Mouse (Mus musculus): ENCODE measurements around the gene H2-Ke6. TPM values are rescaled to one million over a fixed set of nuclear protein-coding genes. Genes with fewer than 3 reads are reported as not detected.
A peak's percentile ranks its signal among the peaks of the same experiment; 100 is the strongest.

H2-Ke6 gene
- total RNA-seq (2021) = 10 to 100 TPM; 59.7 to 63.9 TPM
- long read RNA-seq, transcript H2-Ke6-201 (9 exons, 965 nt) = major isoform, 10 of 21 reads
- long read RNA-seq, partial matches to known transcripts = 2 of 21 reads
- long read RNA-seq, other reads (novel, unspliced or antisense) = 6 of 21 reads

- peak; percentile 89 to 96 for DNase-seq (ENCODE audit: low spot score in 2 of 2)
Measured at GRCm38 (mm10) chr17:34027656-34028223, at the start of gene H2-Ke6. H2-Ke6 (minus strand) TSS chr17:34028060.

DNA sequence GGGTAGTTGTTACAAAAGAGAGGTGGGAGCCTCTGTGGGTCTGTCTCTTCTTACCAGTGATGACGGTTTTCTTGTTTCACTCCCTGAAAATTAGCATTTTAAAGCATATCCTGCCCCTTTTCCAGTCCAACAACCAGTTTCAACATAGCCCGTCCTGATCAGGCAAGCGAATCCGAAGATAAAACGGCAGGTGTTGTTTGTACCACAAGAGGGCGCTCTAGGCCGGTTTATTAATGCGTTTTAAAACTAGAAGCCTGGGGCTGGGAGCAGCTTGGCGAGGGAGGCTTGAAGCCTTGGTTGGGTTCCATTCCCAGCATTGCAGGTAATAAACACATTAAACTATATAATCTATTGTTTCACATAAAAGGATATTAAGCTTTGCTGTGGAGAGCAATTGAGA is 49.7 kb upstream of the H2-Ke6 start:
- DNase-seq (ENCODE audit: low spot score in 2 of 2) = peak; percentile 42 to 85

DNA sequence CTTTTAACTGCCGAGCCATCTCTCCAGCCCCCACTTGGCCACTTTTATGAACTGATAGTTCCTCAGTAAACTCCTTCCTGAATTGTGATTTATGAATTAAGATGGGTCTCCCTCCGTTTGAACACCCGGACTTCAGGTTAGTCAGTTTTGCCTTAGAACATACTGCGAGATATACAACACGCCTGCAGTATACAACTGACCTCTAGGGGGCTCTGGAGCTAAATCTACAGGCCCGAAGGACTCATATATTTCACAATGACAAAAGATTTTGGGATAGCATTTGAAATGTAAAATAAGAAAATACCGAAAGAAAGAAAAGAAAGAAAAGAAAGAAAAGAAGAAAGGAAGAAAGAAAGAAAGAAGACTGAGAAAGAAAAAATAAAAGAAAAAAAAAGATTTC is 47.4 kb upstream of the H2-Ke6 start:
- peak in 1 of 2 experiments; percentile 87 for DNase-seq (ENCODE audit: low spot score in 2 of 2)

- DNase-seq (ENCODE audit: low spot score in 2 of 2) = no peak
Measured at GRCm38 (mm10) chr17:34072091-34072490, 44.2 kb upstream of the H2-Ke6 start.

DNA sequence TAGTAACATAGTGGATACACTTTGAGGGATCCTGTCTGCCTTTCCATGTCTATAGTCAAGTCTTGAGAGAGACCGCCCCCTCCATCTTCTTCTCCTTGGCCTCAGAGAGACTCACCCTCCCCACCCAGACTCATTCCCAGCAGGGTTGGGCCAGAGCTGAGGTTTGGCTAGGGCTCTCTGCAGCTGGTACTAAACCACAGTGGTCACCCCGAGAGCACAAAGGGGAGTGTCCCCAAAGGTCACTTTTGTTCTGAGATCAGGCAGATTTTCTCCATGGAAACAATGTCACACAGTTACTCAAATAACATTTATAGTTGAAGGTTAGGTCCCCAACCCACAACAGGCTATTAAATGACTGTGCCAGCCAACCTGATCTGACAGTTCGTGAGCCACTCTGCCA is 41.0 kb upstream of the H2-Ke6 start:
- no peak for DNase-seq (ENCODE audit: low spot score in 2 of 2)

DNA sequence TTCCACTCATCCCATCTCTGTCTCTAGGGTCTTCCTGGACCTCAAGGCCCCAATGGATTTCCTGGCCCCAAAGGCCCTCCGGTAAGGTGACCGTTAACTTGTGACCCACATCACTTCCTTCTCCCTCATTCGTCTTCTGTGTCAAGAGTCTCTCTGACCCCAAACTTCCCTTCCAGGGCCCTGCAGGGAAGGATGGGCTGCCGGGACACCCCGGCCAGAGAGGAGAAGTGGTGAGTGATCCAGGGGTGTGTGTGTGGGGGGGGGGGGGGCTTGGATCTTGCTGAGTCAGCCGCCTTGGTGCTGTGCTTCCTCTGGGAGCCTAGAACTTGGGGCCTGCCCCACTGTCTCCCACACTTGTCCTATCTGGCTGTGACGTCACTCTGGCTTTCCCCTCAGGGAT is 29.4 kb upstream of the H2-Ke6 start:
- DNase-seq (ENCODE audit: low spot score in 2 of 2) = no peak

DNA sequence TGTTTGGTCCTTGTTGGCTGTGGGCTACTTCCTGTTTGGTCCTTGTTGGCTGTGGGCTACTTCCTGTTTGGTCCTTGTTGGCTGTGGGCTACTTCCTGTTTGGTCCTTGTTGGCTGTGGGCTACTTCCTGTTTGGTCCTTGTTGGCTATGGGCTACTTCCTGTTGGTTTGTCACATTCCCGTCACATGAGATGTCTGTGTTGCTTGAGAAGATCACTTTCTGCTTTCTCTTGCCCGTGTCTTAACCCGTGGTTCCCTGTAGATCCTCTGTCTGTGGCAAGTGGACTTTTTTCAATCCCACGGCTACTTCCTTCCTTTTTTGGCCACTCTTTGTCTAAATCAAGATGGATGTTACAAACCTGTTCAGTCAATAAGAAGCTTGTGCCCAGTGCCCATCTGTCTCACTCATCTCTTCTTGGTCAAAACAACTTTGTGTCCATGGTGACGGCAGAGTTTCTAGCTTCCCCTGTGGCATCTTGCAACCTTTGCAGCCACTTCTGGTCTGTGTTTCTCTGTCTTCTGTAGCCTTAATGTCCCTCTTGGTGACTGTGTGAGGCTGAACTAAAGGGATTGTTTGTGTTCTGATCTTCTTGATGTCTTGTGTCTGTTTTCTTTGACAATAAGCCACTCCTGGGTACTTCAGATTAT is 19.7 kb upstream of the H2-Ke6 start:
- DNase-seq (ENCODE audit: low spot score in 2 of 2) = no peak

GRCm38 (mm10) chr17:34045941-34046340 is 18.1 kb upstream of the H2-Ke6 start:
- no peak for DNase-seq (ENCODE audit: low spot score in 2 of 2)

DNA sequence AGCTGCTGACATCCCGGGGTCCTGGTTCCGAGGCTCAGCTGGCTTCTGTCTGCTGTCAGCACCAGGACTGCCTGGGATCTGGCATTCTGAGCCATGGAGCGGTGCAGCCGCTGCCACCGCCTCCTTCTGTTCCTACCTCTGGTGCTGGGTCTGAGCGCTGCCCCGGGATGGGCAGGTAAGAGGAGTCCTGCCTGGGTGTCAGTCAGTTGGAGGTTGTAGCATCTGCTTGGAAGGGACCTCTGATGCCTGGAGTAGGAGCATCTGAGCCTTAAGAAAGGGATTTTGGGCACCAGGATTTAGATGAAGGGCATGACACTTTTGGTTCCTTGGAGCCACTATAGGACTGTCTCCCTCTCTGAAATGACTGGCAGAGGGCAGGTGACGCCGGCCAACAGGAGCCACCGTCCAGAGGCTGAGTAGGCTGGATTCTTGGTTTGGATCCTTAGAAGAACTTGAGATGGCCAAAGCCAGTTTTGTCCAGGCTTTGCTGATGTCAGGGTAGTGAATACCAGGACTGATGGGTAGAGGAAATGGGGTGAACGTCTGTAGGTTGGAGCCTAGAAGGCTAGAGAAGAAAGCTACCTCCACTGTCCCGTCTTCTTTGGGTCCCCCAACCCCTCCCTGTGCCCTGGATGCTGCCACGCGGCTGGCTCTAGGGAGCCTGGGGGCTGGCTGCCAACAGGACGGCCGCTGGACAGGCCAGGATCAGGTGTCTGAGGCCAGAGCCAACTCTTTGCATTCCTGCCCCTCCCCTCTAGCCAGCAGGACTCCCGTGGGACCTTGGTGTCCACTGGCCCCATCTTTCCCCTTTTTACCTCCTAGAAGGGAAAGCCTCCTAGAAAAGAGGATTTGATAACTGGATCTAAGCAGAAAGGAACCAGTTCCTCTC is 11.9 kb upstream of the H2-Ke6 start:
- no peak for DNase-seq (ENCODE audit: low spot score in 2 of 2)

DNA sequence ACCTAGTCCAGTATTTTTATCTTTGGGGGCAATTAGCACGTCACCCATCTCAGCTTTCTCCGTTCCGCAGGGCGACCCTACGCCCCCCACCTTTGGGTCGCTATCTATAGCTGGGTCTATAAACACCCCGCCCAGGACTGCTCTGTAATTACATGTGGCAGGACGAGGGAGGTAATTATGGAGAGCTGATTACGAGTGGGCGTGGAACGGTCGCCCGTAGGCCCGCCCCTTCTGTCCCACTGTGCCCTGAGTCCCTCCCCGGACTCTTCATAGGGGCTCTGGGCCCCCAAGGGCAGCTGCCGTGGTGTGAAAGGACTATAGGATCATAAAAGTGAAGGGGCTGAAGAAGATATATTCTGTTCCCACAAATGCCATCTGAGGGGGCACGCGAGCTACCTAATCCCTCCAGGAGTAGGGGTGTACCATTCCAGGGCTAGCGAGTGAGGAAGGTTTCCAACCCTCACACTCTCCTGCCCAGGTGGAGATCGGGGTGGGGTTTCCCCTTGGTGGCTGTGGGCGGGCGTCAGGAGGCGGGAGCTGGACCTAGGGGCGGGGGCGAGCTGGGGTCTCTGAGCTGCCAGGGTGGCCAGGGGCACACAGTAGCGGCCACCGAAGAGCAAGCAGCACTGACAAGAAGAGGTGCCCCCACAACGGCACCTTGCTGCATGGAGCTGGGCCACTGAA is 11.2 kb upstream of the H2-Ke6 start, which contains the start of gene Col11a2:
Col11a2 (plus strand) TSS at position 560 of the 684 bp plus-strand sequence.
- DNase-seq (ENCODE audit: low spot score in 2 of 2) = no peak

DNA sequence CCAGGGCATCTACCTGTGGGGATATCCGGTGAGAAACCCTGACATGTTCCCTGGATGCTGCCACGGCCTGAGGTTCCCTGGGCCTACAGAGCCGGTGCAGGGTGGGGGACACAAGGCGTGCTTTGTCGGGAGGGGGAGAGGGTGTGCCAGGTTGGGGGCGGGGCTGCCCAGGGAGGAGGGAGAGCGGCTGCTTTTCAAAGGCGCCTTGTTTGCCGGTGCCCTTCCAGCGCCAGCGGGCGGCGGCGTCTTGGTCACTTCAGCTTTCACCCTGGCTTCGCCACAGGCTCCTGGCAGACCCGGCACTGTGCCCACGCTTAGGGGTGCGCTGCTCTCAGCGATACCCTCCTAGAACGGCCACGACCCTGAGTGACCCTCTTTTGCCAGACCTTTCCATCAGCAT is 10.6 kb upstream of the H2-Ke6 start:
- peak in 1 of 2 experiments; percentile 71 for DNase-seq (ENCODE audit: low spot score in 2 of 2)

DNA sequence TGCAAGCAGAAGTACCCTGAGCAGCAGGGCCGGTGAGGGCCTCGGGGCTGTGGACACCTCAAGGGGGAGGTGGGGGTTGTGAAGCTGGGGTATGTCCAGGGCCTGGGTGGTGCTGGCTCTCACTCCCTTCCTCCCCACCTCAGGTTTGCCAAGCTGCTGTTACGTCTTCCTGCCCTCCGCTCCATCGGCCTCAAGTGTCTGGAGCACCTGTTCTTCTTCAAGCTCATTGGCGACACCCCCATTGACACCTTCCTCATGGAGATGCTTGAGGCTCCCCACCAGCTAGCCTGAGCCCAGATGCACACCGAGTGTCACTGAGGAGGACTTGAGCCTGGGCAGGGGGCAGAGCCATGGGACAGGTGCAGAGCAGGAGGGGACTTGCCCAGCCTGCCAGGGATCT is 9.4 kb upstream of the H2-Ke6 start:
- no peak for DNase-seq (ENCODE audit: low spot score in 2 of 2)

DNA sequence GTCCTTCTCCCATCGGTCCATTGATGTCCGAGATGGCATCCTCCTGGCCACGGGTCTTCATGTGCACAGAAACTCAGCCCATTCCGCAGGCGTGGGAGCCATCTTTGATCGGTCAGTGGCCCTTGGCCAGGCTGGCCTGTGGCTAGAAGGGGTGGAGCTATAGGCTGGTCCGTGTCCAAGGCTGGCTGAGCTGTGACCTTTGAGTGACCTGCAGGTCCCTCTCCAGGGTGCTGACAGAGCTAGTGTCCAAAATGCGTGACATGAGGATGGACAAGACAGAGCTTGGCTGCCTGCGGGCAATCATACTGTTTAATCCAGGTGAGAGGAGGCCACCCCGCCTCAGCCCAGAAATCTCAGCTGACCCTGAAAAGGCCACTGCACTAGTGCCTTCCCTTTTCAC is 8.8 kb upstream of the H2-Ke6 start:
- no peak for DNase-seq (ENCODE audit: low spot score in 2 of 2)

DNA sequence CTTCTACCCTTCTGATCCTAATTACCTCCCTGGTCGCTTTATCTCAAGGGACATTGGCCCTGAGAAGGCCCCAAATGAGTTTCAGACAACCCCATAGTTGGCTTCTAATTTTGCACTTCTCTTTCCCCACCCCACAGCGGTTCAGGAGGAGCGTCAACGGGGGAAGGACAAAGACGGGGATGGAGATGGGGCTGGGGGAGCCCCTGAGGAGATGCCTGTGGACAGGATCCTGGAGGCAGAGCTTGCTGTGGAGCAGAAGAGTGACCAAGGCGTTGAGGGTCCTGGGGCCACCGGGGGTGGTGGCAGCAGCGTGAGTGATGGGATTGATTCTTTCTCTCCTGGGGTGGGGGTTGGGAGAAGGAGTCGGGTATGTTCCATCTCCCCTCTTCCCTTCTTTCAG is 7.7 kb upstream of the H2-Ke6 start:
- DNase-seq (ENCODE audit: low spot score in 2 of 2) = no peak

DNA sequence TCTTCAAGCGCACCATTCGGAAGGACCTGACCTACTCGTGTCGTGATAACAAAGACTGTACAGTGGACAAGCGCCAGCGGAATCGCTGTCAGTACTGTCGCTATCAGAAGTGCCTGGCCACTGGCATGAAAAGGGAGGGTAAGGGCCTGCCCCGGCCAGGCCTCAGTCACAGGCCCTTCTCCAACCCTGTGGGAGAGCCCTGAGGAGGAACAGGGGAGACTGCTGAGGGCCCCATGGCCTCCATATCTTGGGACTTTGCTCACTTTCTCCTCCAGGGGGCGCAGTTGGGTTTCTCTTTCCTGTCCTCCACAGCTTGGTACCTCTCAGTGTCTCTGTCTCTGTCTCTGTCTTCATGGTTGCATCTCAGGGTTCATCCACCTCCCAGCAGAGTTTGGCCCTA is 6.2 kb upstream of the H2-Ke6 start:
- peak in 1 of 2 experiments; percentile 74 for DNase-seq (ENCODE audit: low spot score in 2 of 2)

DNA sequence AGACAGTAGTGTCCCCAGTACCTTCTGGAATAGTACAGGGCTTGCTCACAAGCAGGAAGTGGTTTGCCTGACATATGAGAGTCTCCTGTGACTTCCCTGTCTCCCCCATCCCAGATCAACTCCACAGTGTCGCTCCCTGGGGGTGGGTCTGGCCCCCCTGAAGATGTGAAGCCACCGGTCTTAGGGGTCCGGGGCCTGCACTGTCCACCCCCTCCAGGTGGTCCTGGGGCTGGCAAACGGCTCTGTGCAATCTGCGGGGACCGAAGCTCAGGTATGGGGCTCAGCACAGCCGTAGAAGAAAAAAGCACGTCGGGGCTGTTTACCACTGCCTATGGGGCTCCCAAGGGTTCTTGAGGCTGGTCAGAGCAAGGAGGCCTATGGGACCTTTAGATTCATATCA is 5.6 kb upstream of the H2-Ke6 start:
- DNase-seq (ENCODE audit: low spot score in 2 of 2) = no peak

DNA sequence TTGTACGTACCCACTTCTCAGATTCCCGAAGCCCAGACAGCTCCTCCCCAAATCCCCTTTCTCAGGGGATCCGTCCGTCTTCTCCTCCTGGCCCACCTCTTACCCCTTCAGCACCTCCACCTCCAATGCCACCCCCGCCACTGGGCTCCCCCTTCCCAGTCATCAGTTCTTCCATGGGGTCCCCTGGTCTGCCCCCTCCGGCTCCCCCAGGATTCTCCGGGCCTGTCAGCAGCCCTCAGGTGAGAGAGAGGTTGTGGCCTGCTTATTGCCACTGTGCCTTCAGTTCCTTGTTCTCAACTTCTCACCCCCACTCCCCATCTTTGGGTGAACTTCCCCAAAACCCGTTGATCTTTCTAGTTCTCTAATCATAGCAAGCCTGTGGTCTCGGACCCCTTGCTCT is 4.9 kb upstream of the H2-Ke6 start:
- DNase-seq (ENCODE audit: low spot score in 2 of 2) = no peak

DNA sequence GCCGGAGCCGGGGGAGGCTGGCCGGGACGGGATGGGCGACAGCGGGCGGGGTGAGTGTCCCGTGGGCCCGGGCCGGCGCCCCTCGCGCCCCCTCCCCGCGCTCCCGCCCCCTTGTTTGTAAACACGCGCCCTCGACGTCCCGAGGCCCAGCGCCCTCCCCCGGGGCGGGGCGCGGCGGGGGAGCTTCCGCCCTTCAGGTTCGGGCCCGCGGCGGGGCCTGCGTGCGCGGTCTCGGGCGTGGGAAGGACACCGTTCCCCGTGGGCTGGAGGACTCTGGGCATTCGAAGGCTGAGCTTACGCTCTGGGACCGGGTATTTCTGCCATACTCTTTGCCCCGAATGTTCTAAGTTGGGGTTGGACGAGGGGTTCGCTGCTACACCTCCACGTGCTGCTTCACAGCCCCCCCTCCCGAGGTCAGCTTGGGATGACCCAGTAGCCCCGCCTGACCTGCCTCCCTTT is 4.3 kb upstream of the H2-Ke6 start:
- DNase-seq (ENCODE audit: low spot score in 2 of 2) = peak in 1 of 2 experiments; percentile 74

DNA sequence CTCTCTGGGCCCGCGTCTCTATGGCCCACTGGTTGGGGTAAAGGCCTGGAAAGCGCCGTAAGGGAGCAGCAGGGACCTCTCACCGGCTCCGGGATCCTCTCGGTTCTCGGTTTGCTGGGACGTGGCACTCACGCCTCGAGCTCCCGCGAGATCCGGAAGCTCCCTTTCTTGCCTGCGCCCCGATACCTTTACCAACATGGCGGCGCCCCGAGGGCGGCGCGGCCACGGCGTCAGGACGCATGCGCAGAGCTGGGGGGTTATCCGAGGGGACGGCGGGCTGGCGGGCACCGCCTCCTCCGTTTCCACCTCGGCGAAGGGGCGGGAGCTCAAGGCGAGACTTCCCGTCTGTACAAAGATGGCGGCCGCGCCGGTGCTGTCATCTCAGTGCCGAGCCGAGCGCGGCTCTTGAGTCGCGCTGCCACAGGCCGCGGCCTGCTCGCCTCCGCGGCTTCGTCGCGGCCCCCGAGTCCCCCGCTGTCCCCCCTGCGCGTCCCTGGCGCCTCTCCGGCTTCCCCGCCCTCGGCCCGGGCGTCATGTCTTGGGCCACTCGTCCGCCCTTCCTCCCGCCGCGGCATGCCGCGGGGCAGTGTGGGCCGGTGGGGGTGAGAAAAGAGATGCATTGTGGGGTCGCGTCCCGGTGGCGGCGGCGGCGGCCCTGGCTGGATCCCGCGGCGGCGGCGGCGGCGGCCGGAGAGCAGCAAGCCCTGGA is 3.8 kb upstream of the H2-Ke6 start, which contains the start of the genes Slc39a7 and Rxrb:
Slc39a7 (minus strand) TSS at position 218 of the 709 bp plus-strand sequence.
Rxrb (plus strand) TSS at position 348 of the 709 bp plus-strand sequence.
- DNase-seq (ENCODE audit: low spot score in 2 of 2) = peak; percentile 97 to 98

- DNase-seq (ENCODE audit: low spot score in 2 of 2) = no peak
Measured at GRCm38 (mm10) chr17:34030861-34031326, 3.0 kb upstream of the H2-Ke6 start.

Measured in layer of hippocampus, adult 18-20 months (tissue).